ENCODE assay signal across 9 mouse cellular contexts in the genomic region with DNA sequence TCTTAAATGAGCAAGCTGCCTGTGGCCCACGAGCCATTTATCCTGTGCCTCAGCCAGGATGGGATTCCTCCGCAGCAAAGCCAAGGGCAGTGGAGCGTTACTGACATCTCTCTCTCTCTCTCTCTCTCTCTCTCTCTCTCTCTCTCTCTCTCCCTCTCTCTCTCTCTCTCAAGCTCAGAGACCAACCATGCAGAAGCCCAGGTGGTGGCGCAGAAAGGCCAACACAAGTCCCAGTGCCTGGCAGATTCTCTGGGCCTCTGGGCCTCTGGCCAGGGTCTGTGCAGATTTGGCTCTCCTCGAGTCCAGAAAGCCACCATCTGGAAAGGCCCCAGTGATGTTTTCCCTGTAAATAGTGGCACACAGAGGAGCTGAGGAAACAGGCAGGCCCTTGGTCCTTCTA.
A peak's percentile ranks its signal among the peaks of the same experiment; 100 is the strongest.
DNase-seq lines count a peak whose midpoint lies in the region; ATAC-seq lines count a peak whose summit lies in the region.
"Had no signal": no experiment of that assay in that cellular context is flagged by ENCODE, and none has a peak within 500 bp of the region (broad histone marks: within the 10 kb centered on the region; RNA-seq: fewer than 3 reads in every experiment).

No protein-coding gene starts in this region.

- no peak overlapping the region for H3K4me2 ChIP-seq in forebrain, embryonic 12.5 days
- H3K4me2 ChIP-seq in kidney, embryonic 14.5 days (replicated peaks; ENCODE audit: low read depth, low read length), result no peak overlapping the region
- H3K4me2 ChIP-seq: limb, embryonic 15.5 days had no signal

- peaks cover 19% of the 10 kb centered on the region for H3K4me1 ChIP-seq in forebrain, embryonic 10.5 days
- peaks cover 24% of the 10 kb centered on the region for H3K4me1 ChIP-seq in forebrain, embryonic 12.5 days
- H3K4me1 ChIP-seq in kidney, embryonic 14.5 days (ENCODE audit: control insufficient read depth, insufficient read depth, low read length), result peaks cover 12% of the 10 kb centered on the region; the same call in 1 of the 2 replicates

- peak overlapping the region; percentile 53 for H3K27ac ChIP-seq in forebrain, embryonic 10.5 days
- H3K27ac ChIP-seq in forebrain, embryonic 12.5 days, result no peak overlapping the region
- H3K27ac ChIP-seq in kidney, embryonic 14.5 days (ENCODE audit: low read depth, low read length), result no peak overlapping the region

- H3K4me3 ChIP-seq in forebrain, embryonic 10.5 days, result no peak overlapping the region
- no peak overlapping the region for H3K4me3 ChIP-seq in forebrain, embryonic 12.5 days (replicated peaks)
- no peak overlapping the region for H3K4me3 ChIP-seq in kidney, embryonic 14.5 days (ENCODE audit: low read length)
- H3K4me3 ChIP-seq: limb, embryonic 15.5 days had no signal

- no peak overlapping the region for H3K9ac ChIP-seq in forebrain, embryonic 12.5 days
- H3K9ac ChIP-seq in kidney, embryonic 14.5 days (ENCODE audit: low read depth, low read length), result no peak overlapping the region
- H3K9ac ChIP-seq: limb, embryonic 15.5 days had no signal

- H3K9me3 ChIP-seq in forebrain, embryonic 10.5 days, result no peaks in the 10 kb centered on the region
- no peaks in the 10 kb centered on the region for H3K9me3 ChIP-seq in forebrain, embryonic 12.5 days
- no peaks in the 10 kb centered on the region for H3K9me3 ChIP-seq in kidney, embryonic 14.5 days (ENCODE audit: control insufficient read depth, low read length)
- H3K9me3 ChIP-seq: limb, embryonic 15.5 days had no signal

- no peak for ATAC-seq in forebrain, embryonic 12.5 days (ENCODE audit: low FRiP score)
- peak; percentile 33; the same call in 1 of the 2 replicates for ATAC-seq in kidney, embryonic 14.5 days (ENCODE audit: low FRiP score, low TSS enrichment)

- WGBS in forebrain, embryonic 10.5 days, result 58% methylated on average over 5 of the region's 5 CpGs
- 36% methylated on average over 5 of the region's 5 CpGs for WGBS in forebrain, embryonic 12.5 days
- WGBS in kidney, embryonic 14.5 days, result 30% methylated on average over 5 of the region's 5 CpGs

- no peak for DNase-seq in forebrain, embryonic 10.5 days (ENCODE audit: extremely low spot score, low spot score)
- DNase-seq in cerebellum, postnatal 10 days, result peak; percentile 96
- DNase-seq in heart, adult 8-10 months (ENCODE audit: low spot score), result peak; percentile 66
- peak; percentile 45 for DNase-seq in lung, postnatal 14 days
- no peak for DNase-seq in urinary bladder, adult 18-20 months (ENCODE audit: low spot score in 2 of 2)
- no peak for DNase-seq in spleen, postnatal 10 days (ENCODE audit: low spot score in 2 of 2)

- H3K27me3 ChIP-seq in forebrain, embryonic 10.5 days (ENCODE audit: poor library complexity, severe bottlenecking), result no peaks in the 10 kb centered on the region
- no peaks in the 10 kb centered on the region for H3K27me3 ChIP-seq in forebrain, embryonic 12.5 days
- H3K27me3 ChIP-seq in kidney, embryonic 14.5 days (ENCODE audit: control insufficient read depth, insufficient read depth, low read length), result no peaks in the 10 kb centered on the region
- H3K27me3 ChIP-seq: limb, embryonic 15.5 days had no signal

- H3K36me3 ChIP-seq in forebrain, embryonic 10.5 days (replicated peaks), result no peaks in the 10 kb centered on the region
- H3K36me3 ChIP-seq in forebrain, embryonic 12.5 days (replicated peaks), result no peaks in the 10 kb centered on the region
- H3K36me3 ChIP-seq in kidney, embryonic 14.5 days (ENCODE audit: control insufficient read depth, insufficient read depth, low read length), result no peaks in the 10 kb centered on the region
- H3K36me3 ChIP-seq: limb, embryonic 15.5 days had no signal

Comparison
In these comparisons a context has a peak if more than half of its experiments do, and no peak if none do; other contexts are left out.
1. DNase-seq: peak in cerebellum, postnatal 10 days (2 of 2), heart, adult 8-10 months (single experiment) and lung, postnatal 14 days (single experiment); none in forebrain, embryonic 10.5 days (single experiment), urinary bladder, adult 18-20 months (0 of 2) and spleen, postnatal 10 days (0 of 2).